Mouse (Mus musculus): ENCODE data around the gene Sec22c.

DNA sequence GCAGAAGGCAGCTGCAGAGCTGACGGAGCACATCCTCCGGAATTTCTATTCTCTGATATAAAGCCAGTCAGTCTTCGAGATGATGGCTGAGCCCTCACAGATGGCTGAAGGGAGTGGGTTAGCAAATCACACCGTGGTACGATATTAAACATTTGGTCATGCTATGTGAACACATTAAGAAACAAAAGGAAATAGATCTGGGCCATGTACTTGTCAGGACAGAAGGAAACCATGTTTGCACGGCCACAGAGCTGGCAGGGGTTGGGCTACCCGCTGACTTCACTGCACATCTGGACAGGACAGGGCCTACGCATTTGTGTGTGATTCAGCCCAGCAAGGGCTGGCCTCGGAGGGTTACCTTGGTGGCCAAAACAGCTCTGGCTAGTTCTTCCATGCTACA is 8.7 kb downstream of the Sec22c start:
- no peak for TF ChIP-seq CTCF (IDR thresholded peaks at IDR 0.05)
- TF ChIP-seq EP300 (IDR thresholded peaks at IDR 0.05) = no peak
